Mouse (Mus musculus) ES-Bruce4 (cell line): ENCODE results near the gene Gps1. TPM values are rescaled to one million over a fixed set of nuclear protein-coding genes. Genes with fewer than 3 reads are reported as not detected.

Source experiments
- H3K27ac ChIP-seq: 2 replicates; pipeline ENCODE4 v1.5.1; 2012; ENCODE audit warnings: low read length, inconsistent platforms; ENCODE audit not compliant: insufficient read depth
- H3K27me3 ChIP-seq: 2 replicates; pipeline ENCODE4 v1.6.1; 2012; ENCODE audit warnings: mild to moderate bottlenecking, low read length, inconsistent platforms; ENCODE audit not compliant: control insufficient read depth, poor library complexity, insufficient read depth, severe bottlenecking
- H3K36me3 ChIP-seq: 2 replicates; pipeline ENCODE4 v1.6.1; 2012; ENCODE audit warnings: inconsistent platforms, mild to moderate bottlenecking, low read length, moderate library complexity; ENCODE audit not compliant: control insufficient read depth, poor library complexity, insufficient read depth, severe bottlenecking
- H3K4me1 ChIP-seq: one replicate; pipeline ENCODE4 v1.8.1; 2011; ENCODE audit warnings: low read length; ENCODE audit not compliant: control insufficient read depth, insufficient read depth
- H3K4me3 ChIP-seq: 2 replicates; pipeline ENCODE4 v1.5.1; 2011; ENCODE audit warnings: low read depth, mild to moderate bottlenecking, low read length
- H3K9ac ChIP-seq: 2 replicates; pipeline ENCODE4 v1.6.1; 2012; ENCODE audit warnings: low read depth, mild to moderate bottlenecking, inconsistent platforms; ENCODE audit not compliant: poor library complexity, severe bottlenecking
- H3K9me3 ChIP-seq: replicated peaks from 2 replicates; pipeline ENCODE4 v1.6.1; 2012; ENCODE audit warnings: mild to moderate bottlenecking, low read length, inconsistent platforms; ENCODE audit not compliant: control insufficient read depth, poor library complexity, insufficient read depth, severe bottlenecking
- CTCF ChIP-seq: IDR thresholded peaks from one replicate; pipeline ENCODE4 v1.8.1; 2011; ENCODE audit warnings: low read depth, low read length
- EP300 ChIP-seq: IDR thresholded peaks from 2 replicates; pipeline ENCODE4 v1.6.1; 2011; ENCODE audit warnings: low read depth, low read length; ENCODE audit not compliant: insufficient read depth
- POLR2A ChIP-seq: IDR thresholded peaks from one replicate; pipeline ENCODE4 v1.8.1; 2011; ENCODE audit warnings: low read length; ENCODE audit not compliant: insufficient read depth
- polyA plus RNA-seq: library from polyadenylated mRNA; stranded (reverse); fragments of >200 nt; gene quantifications from 2 replicates; pipeline ENCODE4 v1.2.4, GENCODE M21; 2011; ENCODE audit warnings: low read depth; ENCODE audit not compliant: missing spikeins, insufficient read depth, insufficient read length

Gene Gps1
- polyA plus RNA-seq = 92.0 and 95.2 TPM in 2 replicates

GRCm38 (mm10) chr11:120784064-120784791 is at the start of gene Gps1, which contains the start of gene Rfng:
TSS of gene Gps1 (plus strand) at chr11:120784272.
TSS of gene Rfng (minus strand) at chr11:120784207.
- peak within 1 kb of the TSS; percentile 16; the same call in 1 of the 2 replicates for H3K27ac ChIP-seq
- no peaks in the 10 kb centered on the region for H3K9me3 ChIP-seq
- H3K9ac ChIP-seq = peak within 1 kb of the TSS; percentile 89
- peaks cover 6% of the 10 kb centered on the region for H3K4me1 ChIP-seq
- H3K27me3 ChIP-seq = no peaks in the 10 kb centered on the region
- peak within 1 kb of the TSS; percentile 90 for H3K4me3 ChIP-seq
- TF ChIP-seq POLR2A (no peak), EP300 (no peak), CTCF (no peak)
- peaks cover 24% of the 10 kb centered on the region for H3K36me3 ChIP-seq

GRCm38 (mm10) chr11:120736424-120736823 is 47.6 kb upstream of the Gps1 start:
- no peak overlapping the region for H3K9ac ChIP-seq
- H3K36me3 ChIP-seq = no peaks in the 10 kb centered on the region
- TF ChIP-seq POLR2A = no peak
- no peak for TF ChIP-seq CTCF
- no peak for TF ChIP-seq EP300
- no peaks in the 10 kb centered on the region for H3K9me3 ChIP-seq
- H3K4me3 ChIP-seq = no peak overlapping the region
- no peaks in the 10 kb centered on the region for H3K27me3 ChIP-seq
- no peak overlapping the region for H3K27ac ChIP-seq
- no peaks in the 10 kb centered on the region for H3K4me1 ChIP-seq

- Histone ChIP-seq H3K9ac (no peak overlapping the region), H3K36me3 (no peaks in the 10 kb centered on the region), H3K4me1 (no peaks in the 10 kb centered on the region), H3K4me3 (no peak overlapping the region), H3K27ac (no peak overlapping the region), H3K9me3 (no peaks in the 10 kb centered on the region), H3K27me3 (no peaks in the 10 kb centered on the region)
- TF ChIP-seq POLR2A = no peak
- TF ChIP-seq EP300 = no peak
- no peak for TF ChIP-seq CTCF
These were observed 43.1 kb upstream of the Gps1 start for GRCm38 (mm10) chr11:120740981-120741380.

GRCm38 (mm10) chr11:120744121-120744701 is 39.9 kb upstream of the Gps1 start:
- Histone ChIP-seq H3K9me3 (no peaks in the 10 kb centered on the region), H3K36me3 (no peaks in the 10 kb centered on the region), H3K27me3 (no peaks in the 10 kb centered on the region), H3K4me3 (no peak overlapping the region), H3K4me1 (no peaks in the 10 kb centered on the region), H3K9ac (no peak overlapping the region), H3K27ac (no peak overlapping the region)
- TF ChIP-seq CTCF = no peak
- no peak for TF ChIP-seq POLR2A

GRCm38 (mm10) chr11:120747974-120748373 is 36.1 kb upstream of the Gps1 start:
- H3K9ac ChIP-seq = no peak overlapping the region
- no peaks in the 10 kb centered on the region for H3K9me3 ChIP-seq
- H3K4me3 ChIP-seq = no peak overlapping the region
- no peak for TF ChIP-seq CTCF
- TF ChIP-seq EP300 = no peak
- no peak for TF ChIP-seq POLR2A
- no peaks in the 10 kb centered on the region for H3K36me3 ChIP-seq
- H3K27ac ChIP-seq = no peak overlapping the region
- H3K27me3 ChIP-seq = no peaks in the 10 kb centered on the region
- H3K4me1 ChIP-seq = no peaks in the 10 kb centered on the region

GRCm38 (mm10) chr11:120749430-120749829 is 34.6 kb upstream of the Gps1 start:
- H3K27me3 ChIP-seq = no peaks in the 10 kb centered on the region
- H3K27ac ChIP-seq = no peak overlapping the region
- H3K4me1 ChIP-seq = no peaks in the 10 kb centered on the region
- H3K4me3 ChIP-seq = no peak overlapping the region
- no peak overlapping the region for H3K9ac ChIP-seq
- TF ChIP-seq CTCF (peak; percentile 87), POLR2A (no peak), EP300 (no peak)
- no peaks in the 10 kb centered on the region for H3K9me3 ChIP-seq
- H3K36me3 ChIP-seq = no peaks in the 10 kb centered on the region
